Mouse (Mus musculus): Measurements from ENCODE around the gene Gm17409.

Gene Gm17409

GRCm38 (mm10) chr2:58469816-58470215 is at the start of gene Gm17409:
Gene Gm17409, plus strand, starts transcription at chr2:58470116.
- no peak for DNase-seq

GRCm38 (mm10) chr2:58423319-58423718 is 46.6 kb upstream of the Gm17409 start:
- no peak for DNase-seq

GRCm38 (mm10) chr2:58425436-58426004 is 44.4 kb upstream of the Gm17409 start:
- no peak for DNase-seq

- no peak for DNase-seq
Observed at GRCm38 (mm10) chr2:58432211-58432610, 37.7 kb upstream of the Gm17409 start.

- DNase-seq: no peak
Observed at GRCm38 (mm10) chr2:58433317-58433716, 36.6 kb upstream of the Gm17409 start.

GRCm38 (mm10) chr2:58434438-58434837 is 35.5 kb upstream of the Gm17409 start:
- DNase-seq: no peak

GRCm38 (mm10) chr2:58435507-58435906 is 34.4 kb upstream of the Gm17409 start:
- DNase-seq: no peak

GRCm38 (mm10) chr2:58436911-58437310 is 33.0 kb upstream of the Gm17409 start:
- DNase-seq: no peak

GRCm38 (mm10) chr2:58443163-58443562 is 26.8 kb upstream of the Gm17409 start:
- DNase-seq: no peak

GRCm38 (mm10) chr2:58447001-58447400 is 22.9 kb upstream of the Gm17409 start:
- no peak for DNase-seq

- no peak for DNase-seq
Observed at GRCm38 (mm10) chr2:58454095-58454865, 15.6 kb upstream of the Gm17409 start.

GRCm38 (mm10) chr2:58456843-58457487 is 13.0 kb upstream of the Gm17409 start:
- no peak for DNase-seq

GRCm38 (mm10) chr2:58457488-58457865 is 12.4 kb upstream of the Gm17409 start:
- DNase-seq: no peak

GRCm38 (mm10) chr2:58458820-58459371 is 11.0 kb upstream of the Gm17409 start:
- DNase-seq: peak; percentile 57

- DNase-seq: no peak
Observed at GRCm38 (mm10) chr2:58470290-58470689, 374 bp downstream of the Gm17409 start.

GRCm38 (mm10) chr2:58475578-58475977 is 5.7 kb downstream of the Gm17409 start:
- no peak for DNase-seq

- peak; percentile 77 for DNase-seq
Observed at GRCm38 (mm10) chr2:58476956-58477715, 7.2 kb downstream of the Gm17409 start.

GRCm38 (mm10) chr2:58478144-58478543 is 8.2 kb downstream of the Gm17409 start:
- DNase-seq: no peak

GRCm38 (mm10) chr2:58479536-58479935 is 9.6 kb downstream of the Gm17409 start:
- no peak for DNase-seq

GRCm38 (mm10) chr2:58480764-58481163 is 10.8 kb downstream of the Gm17409 start:
- no peak for DNase-seq

- DNase-seq: no peak
Observed at GRCm38 (mm10) chr2:58481450-58482100, 11.7 kb downstream of the Gm17409 start.

- DNase-seq: no peak
Observed at GRCm38 (mm10) chr2:58484284-58484965, 14.5 kb downstream of the Gm17409 start.

All from thymus, postnatal 4 days (tissue).